Mouse (Mus musculus) kidney, embryonic 14.5 days (tissue): ENCODE results near the gene Trpv1. TPM values are rescaled to one million over a fixed set of nuclear protein-coding genes. Genes with fewer than 3 reads are reported as not detected.

Experiments
- ATAC-seq: fragments of 200-750 bp; cut with Nextera tagmentation; 2 replicates; pipeline ENCODE4 v1.8.0; 2017; ENCODE audit warnings: moderate number of reproducible peaks, mild to moderate bottlenecking, moderate TSS enrichment, moderate library complexity; ENCODE audit not compliant: low FRiP score, low TSS enrichment
- H3K27ac ChIP-seq: fragments of 300-500 bp; sonication (generic); 2 replicates; pipeline ENCODE4 v1.5.1; 2014; ENCODE audit warnings: low read depth, mild to moderate bottlenecking, low read length, moderate library complexity, mixed read lengths
- H3K27me3 ChIP-seq: fragments of 300-500 bp; sonication (generic); 2 replicates; pipeline ENCODE4 v1.6.1; 2014; ENCODE audit warnings: mild to moderate bottlenecking, low read length; ENCODE audit not compliant: control insufficient read depth, insufficient read depth
- H3K36me3 ChIP-seq: fragments of 300-500 bp; sonication (generic); 2 replicates; pipeline ENCODE4 v1.6.1; 2014; ENCODE audit warnings: low read length, mixed read lengths; ENCODE audit not compliant: control insufficient read depth, insufficient read depth
- H3K4me1 ChIP-seq: fragments of 300-500 bp; sonication (generic); 2 replicates; pipeline ENCODE4 v1.6.1; 2014; ENCODE audit warnings: low read length, mixed read lengths; ENCODE audit not compliant: control insufficient read depth, insufficient read depth
- H3K4me2 ChIP-seq: fragments of 300-500 bp; sonication (generic); replicated peaks from 2 replicates; pipeline ENCODE4 v1.6.1; 2014; ENCODE audit warnings: low read depth, mild to moderate bottlenecking, low read length
- H3K4me3 ChIP-seq: fragments of 300-500 bp; sonication (generic); 2 replicates; pipeline ENCODE4 v1.5.1; 2014; ENCODE audit warnings: mild to moderate bottlenecking, low read length
- H3K9ac ChIP-seq: fragments of 300-500 bp; sonication (generic); 2 replicates; pipeline ENCODE4 v1.6.1; 2014; ENCODE audit warnings: low read depth, mild to moderate bottlenecking, low read length, moderate library complexity
- H3K9me3 ChIP-seq: fragments of 300-500 bp; sonication (generic); 2 replicates; pipeline ENCODE4 v1.6.1; 2016; ENCODE audit warnings: low read length; ENCODE audit not compliant: control insufficient read depth
- WGBS: fragments of 180-500 bp; shearing (Covaris S2); extraction: QIAGEN DNeasy Blood & Tissue Kit; methylation state at CpG from one replicate; pipeline ENCODE4 v1.1.7; 2014; 5-methylcytosine and 5-hydroxymethylcytosine counted together
- polyA plus RNA-seq: library from polyadenylated mRNA; unstranded; fragments of >200 nt; fragmentation: Nextera tagmentation; extraction: Ambion mirVana; gene quantifications from 2 replicates; pipeline ENCODE4 v1.2.1, GENCODE M21; 2014

The Trpv1 gene
- polyA plus RNA-seq, 1 experiment from 2014 or later: not detected

DNA sequence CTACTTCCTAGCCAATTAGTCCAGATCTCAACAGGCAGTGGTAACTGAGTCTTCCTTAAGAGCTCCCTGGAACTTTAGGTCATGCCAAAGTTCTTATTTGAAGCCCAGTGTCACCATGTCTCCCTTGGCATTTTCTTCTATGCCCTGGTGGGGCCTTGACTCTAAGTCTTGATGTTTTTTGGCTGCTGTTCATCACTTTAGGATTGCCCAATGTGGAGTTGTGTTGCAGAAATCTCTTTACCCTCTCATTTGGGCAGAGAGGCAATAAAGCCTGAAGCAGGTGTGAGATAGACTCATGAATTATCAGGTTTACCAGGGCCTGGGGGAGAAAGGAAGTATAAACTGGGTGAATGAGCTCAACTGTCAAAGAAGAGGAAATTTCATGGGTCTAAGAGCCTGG is 24.6 kb downstream of the Trpv1 start:
- Histone ChIP-seq H3K4me2 (no peak overlapping the region), H3K36me3 (no peaks in the 10 kb centered on the region), H3K27ac (no peak overlapping the region), H3K4me1 (no peaks in the 10 kb centered on the region), H3K27me3 (no peaks in the 10 kb centered on the region), H3K9me3 (no peaks in the 10 kb centered on the region), H3K9ac (no peak overlapping the region), H3K4me3 (no peak overlapping the region)
- ATAC-seq: no peak

DNA sequence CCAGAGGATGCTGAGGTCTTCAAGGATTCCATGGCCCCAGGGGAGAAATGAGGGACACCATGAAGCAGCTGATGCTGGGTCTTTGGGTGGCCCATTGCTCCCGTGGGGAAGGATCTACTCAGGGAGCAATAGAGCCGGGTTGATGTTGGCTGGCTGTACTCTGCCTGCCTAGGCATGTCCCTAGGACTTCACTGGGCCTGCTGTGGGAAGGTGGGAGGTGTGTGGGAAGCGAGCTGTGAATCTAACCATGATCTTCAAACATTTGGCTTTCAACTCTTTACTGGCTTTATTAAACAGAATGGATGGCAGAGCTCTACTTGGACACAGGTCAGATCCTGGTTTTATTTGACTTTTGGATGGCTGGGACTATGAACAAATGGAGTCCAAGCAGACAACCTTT is 26.4 kb downstream of the Trpv1 start:
- Histone ChIP-seq H3K4me3 (no peak overlapping the region), H3K9ac (no peak overlapping the region), H3K27ac (no peak overlapping the region), H3K4me1 (no peaks in the 10 kb centered on the region), H3K36me3 (no peaks in the 10 kb centered on the region), H3K9me3 (no peaks in the 10 kb centered on the region), H3K27me3 (no peaks in the 10 kb centered on the region), H3K4me2 (no peak overlapping the region)
- ATAC-seq: no peak
- WGBS: 74% methylated on average over 3 of the region's 3 CpGs

DNA sequence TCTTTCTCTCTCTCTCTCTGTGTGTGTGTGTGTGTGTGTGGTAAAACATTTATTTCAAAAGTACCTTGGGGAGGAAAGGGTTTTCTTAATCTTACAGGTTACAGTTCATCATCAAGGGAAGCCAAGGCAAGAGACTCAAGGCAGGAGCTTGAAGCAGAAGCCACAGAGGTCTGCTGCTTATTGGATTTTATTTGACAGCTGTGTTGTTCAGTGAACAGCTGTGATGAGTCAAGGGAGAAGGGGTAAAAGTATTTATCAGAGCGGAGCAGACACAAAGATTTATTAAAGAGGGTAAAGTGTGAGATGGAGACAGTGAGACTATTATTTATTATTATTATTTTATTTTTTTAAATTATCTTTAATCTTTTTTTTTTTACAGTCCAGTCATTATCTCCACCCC is 27.3 kb downstream of the Trpv1 start:
- H3K27ac ChIP-seq: no peak overlapping the region
- H3K36me3 ChIP-seq: no peaks in the 10 kb centered on the region
- H3K9ac ChIP-seq: no peak overlapping the region
- no peaks in the 10 kb centered on the region for H3K27me3 ChIP-seq
- H3K9me3 ChIP-seq: no peaks in the 10 kb centered on the region
- no peak overlapping the region for H3K4me2 ChIP-seq
- no peak for ATAC-seq
- H3K4me1 ChIP-seq: no peaks in the 10 kb centered on the region
- no peak overlapping the region for H3K4me3 ChIP-seq
- 44% methylated on average over 1 of the region's 1 CpGs for WGBS

DNA sequence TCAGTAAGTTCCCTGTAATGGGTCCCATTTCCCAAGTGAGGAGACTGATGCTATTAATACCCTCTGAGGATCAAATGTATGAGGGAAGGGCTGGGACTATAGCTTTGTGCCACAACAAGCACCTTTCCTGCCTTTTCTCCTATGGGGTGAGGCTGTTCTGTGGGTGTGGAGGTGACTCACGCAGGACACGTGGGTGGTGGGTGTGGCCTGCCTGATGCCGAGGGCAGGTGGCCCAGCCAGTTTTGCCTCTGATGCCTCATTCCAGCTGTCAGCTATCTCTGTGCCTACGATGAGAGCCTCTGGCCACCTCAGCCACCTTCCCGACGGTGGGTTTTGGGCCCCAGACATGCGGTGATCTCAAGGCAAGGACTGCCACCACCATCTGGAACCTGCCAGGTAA is 33.2 kb downstream of the Trpv1 start, which contains the start of gene Trpv3:
TSS of gene Trpv3 (plus strand) at position 122 of the 400 bp plus-strand sequence.
- H3K9ac ChIP-seq: no peak within 1 kb of the TSS
- H3K9me3 ChIP-seq: no peaks in the 10 kb centered on the region
- H3K4me1 ChIP-seq: no peaks in the 10 kb centered on the region
- H3K27ac ChIP-seq: no peak within 1 kb of the TSS
- H3K27me3 ChIP-seq: no peaks in the 10 kb centered on the region
- H3K4me2 ChIP-seq: no peak within 1 kb of the TSS
- H3K36me3 ChIP-seq: no peaks in the 10 kb centered on the region
- 86% methylated on average over 7 of the region's 7 CpGs for WGBS
- no peak within 1 kb of the TSS for H3K4me3 ChIP-seq
- ATAC-seq: no peak

DNA sequence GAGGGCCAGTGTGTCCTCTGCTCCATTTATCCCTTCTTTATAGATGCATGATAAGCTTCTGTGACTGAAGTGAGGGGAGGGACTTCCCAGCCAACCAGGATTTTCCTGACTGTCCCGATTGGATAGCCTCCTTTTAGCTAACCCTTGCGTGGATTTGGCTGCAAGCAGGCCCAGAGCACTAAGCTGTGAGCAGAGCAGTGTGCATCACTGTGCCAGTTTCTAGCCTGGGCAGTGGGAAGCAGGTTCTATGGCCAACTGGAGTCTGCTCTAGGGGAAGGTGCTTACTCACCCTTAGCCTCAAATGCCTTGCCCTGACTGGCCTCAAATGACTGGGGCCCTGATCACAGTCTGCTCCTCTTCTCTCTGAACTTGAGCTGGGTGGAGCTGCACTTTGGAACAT is 40.7 kb downstream of the Trpv1 start:
- Histone ChIP-seq H3K27me3 (no peaks in the 10 kb centered on the region), H3K36me3 (no peaks in the 10 kb centered on the region), H3K9ac (no peak overlapping the region), H3K27ac (no peak overlapping the region), H3K4me1 (no peaks in the 10 kb centered on the region), H3K4me2 (no peak overlapping the region), H3K4me3 (no peak overlapping the region), H3K9me3 (no peaks in the 10 kb centered on the region)
- 43% methylated on average over 2 of the region's 2 CpGs for WGBS
- ATAC-seq: no peak

DNA sequence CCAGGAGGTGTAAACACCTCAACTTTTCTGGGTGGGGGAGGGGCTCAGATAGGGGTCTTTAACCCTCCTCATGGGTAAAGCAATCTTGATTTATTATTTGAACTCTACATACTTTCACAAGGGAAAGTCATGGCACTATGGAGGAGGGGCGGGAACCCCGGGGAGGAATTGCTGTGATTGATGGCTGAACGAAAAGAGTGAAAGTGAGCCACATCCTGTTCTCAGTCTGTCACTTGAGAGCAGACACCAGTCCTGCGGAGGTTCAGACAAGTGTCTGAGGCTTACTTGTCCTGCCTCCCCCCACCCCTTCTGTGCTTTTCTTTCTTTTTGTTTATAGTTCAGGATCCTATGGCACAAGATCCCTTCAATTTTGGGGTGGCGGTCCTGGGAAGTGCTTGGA is 46.6 kb downstream of the Trpv1 start:
- Histone ChIP-seq H3K27ac (no peak overlapping the region), H3K4me1 (peaks cover 13% of the 10 kb centered on the region)

DNA sequence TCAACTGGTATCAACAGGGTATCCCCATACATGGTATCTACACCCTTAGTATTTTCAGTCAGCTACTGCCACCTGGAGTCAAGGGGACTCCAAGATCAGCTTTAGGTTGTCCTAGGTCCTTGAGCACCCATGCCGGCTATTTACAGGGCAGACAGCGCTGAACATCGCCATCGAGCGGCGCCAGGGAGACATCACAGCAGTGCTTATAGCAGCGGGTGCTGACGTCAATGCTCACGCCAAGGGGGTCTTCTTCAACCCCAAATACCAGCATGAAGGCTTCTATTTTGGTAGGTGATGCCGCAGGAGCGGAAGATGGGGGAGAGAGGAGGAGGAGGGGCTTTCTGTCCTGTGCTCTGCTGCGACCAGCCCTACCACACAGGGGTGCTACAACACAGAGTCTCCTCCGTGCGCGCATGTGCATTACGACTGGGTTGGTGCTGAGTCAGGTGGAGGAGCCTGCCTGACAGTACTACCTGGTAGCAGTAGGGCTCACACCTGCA is 47.5 kb downstream of the Trpv1 start:
- Histone ChIP-seq H3K27me3 (no peaks in the 10 kb centered on the region), H3K4me3 (peak overlapping the region; percentile 34), H3K4me1 (peaks cover 13% of the 10 kb centered on the region), H3K27ac (no peak overlapping the region), H3K36me3 (no peaks in the 10 kb centered on the region), H3K4me2 (peak overlapping the region; percentile 48), H3K9me3 (no peaks in the 10 kb centered on the region), H3K9ac (0 out of 2 replicates have a peak overlapping the region, but pooled peaks have one; percentile 31)
- WGBS: 3% methylated on average over 16 of the region's 16 CpGs
- peak; percentile 81 for ATAC-seq

More for the DNA sequence above, 46.6 kb downstream of the Trpv1 start:
- H3K4me2 ChIP-seq: no peak overlapping the region; the same call in 1 of the 2 replicates
- WGBS: 11% methylated on average over 5 of the region's 5 CpGs
- no peaks in the 10 kb centered on the region for H3K36me3 ChIP-seq
- 0 out of 2 replicates have a peak, but pooled peaks have one; percentile 24 for ATAC-seq
- H3K9me3 ChIP-seq: no peaks in the 10 kb centered on the region
- no peaks in the 10 kb centered on the region for H3K27me3 ChIP-seq
- no peak overlapping the region for H3K4me3 ChIP-seq
- no peak overlapping the region for H3K9ac ChIP-seq

DNA sequence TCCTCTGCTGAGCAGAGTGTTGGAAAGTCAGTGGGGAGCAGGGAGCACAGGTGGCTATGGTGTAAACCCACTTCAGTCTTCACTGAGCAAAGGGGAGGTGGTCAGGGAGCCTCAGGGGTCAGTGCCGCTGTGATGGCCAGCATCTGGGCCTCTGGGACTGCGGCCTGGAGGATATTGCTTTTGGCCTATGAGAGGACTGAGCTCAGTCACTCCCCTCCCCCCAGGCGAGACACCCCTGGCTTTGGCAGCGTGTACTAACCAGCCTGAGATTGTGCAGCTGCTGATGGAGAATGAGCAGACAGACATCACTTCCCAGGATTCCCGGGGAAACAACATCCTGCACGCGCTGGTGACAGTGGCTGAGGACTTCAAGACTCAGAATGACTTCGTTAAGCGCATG is 49.3 kb downstream of the Trpv1 start:
- WGBS: 32% methylated on average over 9 of the region's 9 CpGs
- Histone ChIP-seq H3K27me3 (no peaks in the 10 kb centered on the region), H3K4me2 (no peak overlapping the region), H3K27ac (no peak overlapping the region), H3K9ac (no peak overlapping the region), H3K4me3 (no peak overlapping the region), H3K4me1 (peaks cover 13% of the 10 kb centered on the region), H3K36me3 (no peaks in the 10 kb centered on the region), H3K9me3 (no peaks in the 10 kb centered on the region)
- peak; percentile 44; the same call in 1 of the 2 replicates for ATAC-seq

DNA sequence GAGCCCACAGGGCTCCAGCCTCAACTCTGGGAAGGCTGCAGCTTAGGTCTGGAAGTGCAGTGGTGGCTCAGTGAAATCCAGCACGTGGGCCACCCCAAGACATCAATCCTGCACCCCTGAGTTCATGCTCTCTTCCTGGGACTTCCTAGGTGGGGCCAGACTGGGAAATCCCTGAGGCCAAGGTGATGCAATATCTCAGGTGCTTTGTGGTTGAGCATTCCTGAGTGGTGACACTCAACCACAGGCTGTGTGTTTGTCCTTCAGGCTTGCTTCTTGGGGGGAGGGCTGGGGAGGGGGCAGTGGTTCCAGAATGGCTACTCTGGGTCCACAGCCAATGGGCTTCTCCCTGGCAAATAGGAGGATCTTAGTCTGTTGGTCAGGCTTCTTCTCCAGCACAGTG is 49.8 kb downstream of the Trpv1 start:
- no peaks in the 10 kb centered on the region for H3K27me3 ChIP-seq
- H3K36me3 ChIP-seq: no peaks in the 10 kb centered on the region
- H3K9ac ChIP-seq: no peak overlapping the region
- 64% methylated on average over 1 of the region's 1 CpGs for WGBS
- H3K4me2 ChIP-seq: 0 out of 2 replicates have a peak overlapping the region, but pooled peaks have one; percentile 4
- no peaks in the 10 kb centered on the region for H3K9me3 ChIP-seq
- H3K27ac ChIP-seq: no peak overlapping the region
- no peak overlapping the region for H3K4me3 ChIP-seq
- peaks cover 13% of the 10 kb centered on the region for H3K4me1 ChIP-seq
- ATAC-seq: no peak
